Mouse (Mus musculus) left cerebral cortex, adult 8-10 months (tissue): ENCODE results near the gene Rin1. TPM values are rescaled to one million over a fixed set of nuclear protein-coding genes. Genes with fewer than 3 reads are reported as not detected.

ENCODE experiments used
- DNase-seq, 2 experiments: peaks; one replicate each; pipeline ENCODE4 v3.0.0; 2022; ENCODE audit warnings: low spot score in 2 of 2
- total RNA-seq, 4 experiments: library from RNA; stranded (reverse); gene quantifications; 2 replicates each; pipeline ENCODE4 v1.2.4; 2022

Gene Rin1
- total RNA-seq, 4 experiments from 2014 or later, result 72.9 to 88.1 (median 78.2) TPM

GRCm38 (mm10) chr19:5093481-5094242 lies 43.4 kb downstream of the Rin1 start:
- no peak for DNase-seq

- peak; percentile 97 for DNase-seq
Observed at GRCm38 (mm10) chr19:5094243-5094632, 44.0 kb downstream of the Rin1 start.

- DNase-seq, result no peak
Observed at GRCm38 (mm10) chr19:5094746-5095417, 44.6 kb downstream of the Rin1 start.

GRCm38 (mm10) chr19:5095887-5096474 lies 45.7 kb downstream of the Rin1 start:
- DNase-seq, result no peak

- DNase-seq, result no peak
Observed at GRCm38 (mm10) chr19:5097521-5098362, 47.5 kb downstream of the Rin1 start.

- DNase-seq, result no peak
Observed at GRCm38 (mm10) chr19:5098363-5099143, 48.3 kb downstream of the Rin1 start, which contains the start of gene Cnih2. Gene Cnih2 (minus strand): TSS chr19:5098521.

- no peak for DNase-seq
Observed at GRCm38 (mm10) chr19:5106074-5106473, 55.8 kb downstream of the Rin1 start.

Other genes starting within 250 kb of the Rin1 start
- 10 to 100 TPM; 25.1 to 31.9 (median 29.8) TPM for gene Gm21992, start 238.9 kb upstream of the Rin1 start, total RNA-seq
- gene Rbm14, start 238.8 kb upstream of the Rin1 start, total RNA-seq, result 10 to 100 TPM; 33.9 to 49.3 (median 43.7) TPM
- gene Ccs, start 211.1 kb upstream of the Rin1 start, total RNA-seq, result 10 to 100 TPM; 30.1 to 35.8 (median 33.5) TPM
- 1 to 10 TPM; 2.3 to 3.1 (median 2.6) TPM for gene Ccdc87, start 211.1 kb upstream of the Rin1 start, total RNA-seq
- 100 to 1,000 TPM; 107 to 126 (median 122) TPM for gene Ctsf, start 195.4 kb upstream of the Rin1 start, total RNA-seq
- gene Actn3, start 172.6 kb upstream of the Rin1 start, total RNA-seq, result 1 to 10 TPM; 1.2 to 5.7 (median 3.2) TPM
- gene Zdhhc24, start 171.8 kb upstream of the Rin1 start, total RNA-seq, result 10 to 100 TPM; 22.4 to 30.1 (median 23.7) TPM
- 10 to 100 TPM; 32.5 to 38.2 (median 36.5) TPM for gene Bbs1, start 143.9 kb upstream of the Rin1 start, total RNA-seq
- gene Dpp3, start 122.2 kb upstream of the Rin1 start, total RNA-seq, result 10 to 100 TPM; 39.2 to 45.0 (median 41.7) TPM
- gene Peli3, start 107.4 kb upstream of the Rin1 start, total RNA-seq, result 10 to 100 TPM; 25.3 to 33.8 (median 30.9) TPM
- gene Mrpl11, start 88.3 kb upstream of the Rin1 start, total RNA-seq, result 10 to 100 TPM; 57.1 to 61.5 (median 59.4) TPM
- 10 to 100 TPM in 1 of 4 experiments, 1 to 10 TPM in 3; 6.2 to 16.4 (median 7.4) TPM for gene Npas4, start 60.2 kb upstream of the Rin1 start, total RNA-seq
- gene Slc29a2, start 26.6 kb upstream of the Rin1 start, total RNA-seq, result 10 to 100 TPM; 11.6 to 17.6 (median 13.5) TPM
- gene B4gat1, start 11.7 kb upstream of the Rin1 start, total RNA-seq, result 100 to 1,000 TPM; 129 to 141 (median 138) TPM
- 1 to 10 TPM; 3.2 to 6.4 (median 4.7) TPM for gene AC124502.3, start 11.6 kb upstream of the Rin1 start, total RNA-seq
- gene Brms1, start 9.1 kb upstream of the Rin1 start, total RNA-seq, result 10 to 100 TPM; 23.7 to 29.7 (median 25.4) TPM
- 1 to 10 TPM; 5.3 to 6.6 (median 6.1) TPM for gene Cd248, start 17.6 kb downstream of the Rin1 start, total RNA-seq
- gene Tmem151a, start 35.0 kb downstream of the Rin1 start, total RNA-seq, result 100 to 1,000 TPM; 135 to 156 (median 139) TPM
- 10 to 100 TPM; 25.3 to 31.3 (median 28.6) TPM for gene Yif1a, start 38.1 kb downstream of the Rin1 start, total RNA-seq
- gene Cnih2, start 48.0 kb downstream of the Rin1 start, total RNA-seq, result 100 to 1,000 TPM; 172 to 193 (median 184) TPM
- 100 to 1,000 TPM; 146 to 171 (median 156) TPM for gene Rab1b, start 56.6 kb downstream of the Rin1 start, total RNA-seq
- 100 to 1,000 TPM; 237 to 265 (median 247) TPM for gene Klc2, start 68.1 kb downstream of the Rin1 start, total RNA-seq
- 10 to 100 TPM; 63.3 to 64.7 (median 64.5) TPM for gene Pacs1, start 222.6 kb downstream of the Rin1 start, total RNA-seq
- gene Sf3b2, start 245.0 kb downstream of the Rin1 start, total RNA-seq, result 100 to 1,000 TPM; 201 to 220 (median 207) TPM
- 10 to 100 TPM; 55.7 to 57.0 (median 56.3) TPM for gene Gal3st3, start 247.8 kb downstream of the Rin1 start, total RNA-seq